Mouse (Mus musculus): ENCODE data around the gene Abhd17b. TPM values are rescaled to one million over a fixed set of nuclear protein-coding genes. Genes with fewer than 3 reads are reported as not detected.

The Abhd17b gene
- total and polyA plus RNA-seq, 3 experiments, result 19.3 to 62.1 (median 33.5) TPM

Other genes with a start within 250 kb of the Abhd17b start
- not detected in 2 replicates for gene Gda, start 179.7 kb upstream of the Abhd17b start, total RNA-seq (2012; rRNA removed)
- gene Gda, start 179.7 kb upstream of the Abhd17b start, total RNA-seq (2014; rRNA removed), result not detected in 2 replicates
- gene Gda, start 179.7 kb upstream of the Abhd17b start, polyA plus RNA-seq (2012; ENCODE audit: insufficient read length, low read depth), result not detected in 2 replicates
- gene 1110059E24Rik, start 209 bp upstream of the Abhd17b start, total RNA-seq (2012; rRNA removed), result 25.5 and 29.5 TPM in 2 replicates
- gene 1110059E24Rik, start 209 bp upstream of the Abhd17b start, total RNA-seq (2014; rRNA removed), result 106 and 126 TPM in 2 replicates
- gene 1110059E24Rik, start 209 bp upstream of the Abhd17b start, polyA plus RNA-seq (2012; ENCODE audit: insufficient read length, low read depth), result 38.8 and 52.9 TPM in 2 replicates
- gene Cemip2, start 125.2 kb downstream of the Abhd17b start, total RNA-seq (2012; rRNA removed), result 7.2 and 8.5 TPM in 2 replicates
- 7.9 TPM in 2 replicates for gene Cemip2, start 125.2 kb downstream of the Abhd17b start, total RNA-seq (2014; rRNA removed)
- gene Cemip2, start 125.2 kb downstream of the Abhd17b start, polyA plus RNA-seq (2012; ENCODE audit: insufficient read length, low read depth), result 6.4 and 7.4 TPM in 2 replicates